Mouse (Mus musculus) forebrain, embryonic 15.5 days (tissue): ENCODE results near the gene Napsa. TPM values are rescaled to one million over a fixed set of nuclear protein-coding genes. Genes with fewer than 3 reads are reported as not detected.

Source experiments
- ATAC-seq: fragments of 200-750 bp; cut with Nextera tagmentation; replicated peaks from 2 replicates; pipeline ENCODE4 v1.8.0; 2017; ENCODE audit warnings: mild to moderate bottlenecking, moderate TSS enrichment, moderate library complexity
- H3K27ac ChIP-seq: fragments of 300-500 bp; sonication (generic); replicated peaks from 2 replicates; pipeline ENCODE4 v1.5.1; 2015; ENCODE audit warnings: mild to moderate bottlenecking, inconsistent platforms
- H3K27me3 ChIP-seq: fragments of 300-500 bp; sonication (generic); 2 replicates; pipeline ENCODE4 v1.6.1; 2015; ENCODE audit warnings: inconsistent platforms
- H3K36me3 ChIP-seq: fragments of 300-500 bp; sonication (generic); 2 replicates; pipeline ENCODE4 v1.6.1; 2015; ENCODE audit warnings: mild to moderate bottlenecking, inconsistent platforms
- H3K4me1 ChIP-seq: fragments of 300-500 bp; sonication (generic); 2 replicates; pipeline ENCODE4 v1.6.1; 2015; ENCODE audit warnings: inconsistent platforms
- H3K4me2 ChIP-seq: fragments of 300-500 bp; sonication (generic); replicated peaks from 2 replicates; pipeline ENCODE4 v1.6.1; 2015; ENCODE audit warnings: mild to moderate bottlenecking, inconsistent platforms
- H3K4me3 ChIP-seq: fragments of 300-500 bp; sonication (generic); 2 replicates; pipeline ENCODE4 v1.5.1; 2015; ENCODE audit warnings: mild to moderate bottlenecking, inconsistent platforms
- H3K9ac ChIP-seq: fragments of 300-500 bp; sonication (generic); replicated peaks from 2 replicates; pipeline ENCODE4 v1.6.1; 2015; ENCODE audit warnings: mild to moderate bottlenecking, inconsistent platforms
- H3K9me3 ChIP-seq: fragments of 300-500 bp; sonication (generic); 2 replicates; pipeline ENCODE4 v1.6.1; 2016; ENCODE audit warnings: inconsistent platforms
- WGBS: fragments of 180-500 bp; shearing (Covaris S2); methylation state at CpG from one replicate; pipeline ENCODE4 v1.1.7; 2015; ENCODE audit warnings: mixed read lengths; 5-methylcytosine and 5-hydroxymethylcytosine counted together
- polyA plus RNA-seq: library from polyadenylated mRNA; unstranded; fragments of >200 nt; fragmentation: Nextera tagmentation; extraction: Ambion mirVana; gene quantifications from 2 replicates; pipeline ENCODE4 v1.2.1, GENCODE M21; 2015

Napsa gene
- polyA plus RNA-seq, 1 experiment from 2014 or later: 1.6 TPM

GRCm38 (mm10) chr7:44532918-44533745 lies 39.0 kb upstream of the Napsa start:
- Histone ChIP-seq H3K9ac (no peak overlapping the region), H3K4me2 (no peak overlapping the region), H3K4me1 (peaks cover under 1% of the 10 kb centered on the region), H3K36me3 (0 out of 2 replicates have a peak, but pooled peaks cover under 1% of the 10 kb centered on the region), H3K4me3 (no peak overlapping the region), H3K27ac (no peak overlapping the region), H3K9me3 (no peaks in the 10 kb centered on the region), H3K27me3 (no peaks in the 10 kb centered on the region)
- WGBS: 88% methylated on average over 29 of the region's 29 CpGs
- ATAC-seq: no peak

DNA sequence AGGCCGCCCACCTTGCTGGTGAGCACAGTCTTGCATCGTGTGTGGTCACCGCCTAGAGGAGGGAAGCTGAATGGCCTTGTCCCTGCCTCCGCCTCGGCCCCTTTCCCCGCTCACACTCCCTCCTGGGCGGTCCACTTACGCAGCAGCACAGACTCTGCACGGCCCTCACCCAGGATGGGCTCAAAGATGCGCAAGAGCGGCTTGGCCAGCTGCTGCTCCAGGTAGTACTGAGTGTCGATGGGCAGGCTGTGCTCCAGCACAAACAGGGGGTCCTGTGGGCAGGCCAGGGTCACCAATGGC lies 38.5 kb upstream of the Napsa start:
- H3K27ac ChIP-seq: no peak overlapping the region
- WGBS: 70% methylated on average over 12 of the region's 12 CpGs
- H3K4me2 ChIP-seq: no peak overlapping the region
- H3K4me3 ChIP-seq: no peak overlapping the region
- no peaks in the 10 kb centered on the region for H3K27me3 ChIP-seq
- ATAC-seq: no peak
- 0 out of 2 replicates have a peak, but pooled peaks cover 5% of the 10 kb centered on the region for H3K36me3 ChIP-seq
- no peak overlapping the region for H3K9ac ChIP-seq
- no peaks in the 10 kb centered on the region for H3K9me3 ChIP-seq
- H3K4me1 ChIP-seq: no peaks in the 10 kb centered on the region

- no peak overlapping the region for H3K4me3 ChIP-seq
- no peak for ATAC-seq
- H3K36me3 ChIP-seq: 0 out of 2 replicates have a peak, but pooled peaks cover 5% of the 10 kb centered on the region
- H3K4me2 ChIP-seq: no peak overlapping the region
- H3K27me3 ChIP-seq: no peaks in the 10 kb centered on the region
- no peaks in the 10 kb centered on the region for H3K9me3 ChIP-seq
- H3K4me1 ChIP-seq: no peaks in the 10 kb centered on the region
- no peak overlapping the region for H3K9ac ChIP-seq
- WGBS: 94% methylated on average over 13 of the region's 13 CpGs
- no peak overlapping the region for H3K27ac ChIP-seq
These were observed 37.9 kb upstream of the Napsa start for GRCm38 (mm10) chr7:44534242-44534641.

- 92% methylated on average over 19 of the region's 19 CpGs for WGBS
- Histone ChIP-seq H3K4me2 (no peak overlapping the region), H3K36me3 (0 out of 2 replicates have a peak, but pooled peaks cover 5% of the 10 kb centered on the region)
These were observed 37.3 kb upstream of the Napsa start for GRCm38 (mm10) chr7:44534656-44535441.

GRCm38 (mm10) chr7:44535657-44536589 lies 36.3 kb upstream of the Napsa start:
- no peaks in the 10 kb centered on the region for H3K27me3 ChIP-seq
- no peak overlapping the region for H3K27ac ChIP-seq
- ATAC-seq: no peak
- H3K9ac ChIP-seq: no peak overlapping the region
- H3K4me1 ChIP-seq: no peaks in the 10 kb centered on the region
- no peak overlapping the region for H3K4me2 ChIP-seq
- H3K36me3 ChIP-seq: peaks cover 6% of the 10 kb centered on the region; the same call in 1 of the 2 replicates
- WGBS: 92% methylated on average over 27 of the region's 27 CpGs
- no peak overlapping the region for H3K4me3 ChIP-seq
- H3K9me3 ChIP-seq: no peaks in the 10 kb centered on the region

More at GRCm38 (mm10) chr7:44534656-44535441, 37.3 kb upstream of the Napsa start:
- Histone ChIP-seq H3K9me3 (no peaks in the 10 kb centered on the region), H3K27ac (no peak overlapping the region), H3K9ac (no peak overlapping the region), H3K4me3 (no peak overlapping the region), H3K27me3 (no peaks in the 10 kb centered on the region), H3K4me1 (no peaks in the 10 kb centered on the region)
- no peak for ATAC-seq

DNA sequence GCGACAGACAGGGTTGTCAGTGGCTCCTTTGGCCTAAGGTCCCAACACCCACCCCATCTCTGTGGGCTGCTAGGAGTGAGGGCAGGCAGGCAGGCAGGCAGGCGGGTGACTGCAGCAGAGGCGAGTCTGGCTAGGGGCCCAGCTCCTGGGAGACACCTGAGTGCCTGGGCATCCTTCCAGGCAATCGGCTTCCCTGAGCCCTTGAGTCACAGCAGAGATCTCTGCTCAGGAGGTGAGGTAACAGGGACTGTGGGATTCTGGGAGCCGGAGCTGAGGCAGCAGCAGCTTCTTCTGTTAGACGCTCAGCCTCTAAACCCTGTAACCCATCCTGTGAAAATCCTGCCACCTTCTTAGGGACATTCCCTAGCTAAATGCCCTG lies 35.6 kb upstream of the Napsa start:
- no peaks in the 10 kb centered on the region for H3K9me3 ChIP-seq
- H3K4me1 ChIP-seq: no peaks in the 10 kb centered on the region
- 71% methylated on average over 6 of the region's 6 CpGs for WGBS
- H3K4me3 ChIP-seq: no peak overlapping the region
- peaks cover 11% of the 10 kb centered on the region; the same call in 1 of the 2 replicates for H3K36me3 ChIP-seq
- H3K9ac ChIP-seq: no peak overlapping the region
- no peak overlapping the region for H3K4me2 ChIP-seq
- H3K27me3 ChIP-seq: no peaks in the 10 kb centered on the region
- no peak overlapping the region for H3K27ac ChIP-seq
- ATAC-seq: no peak

DNA sequence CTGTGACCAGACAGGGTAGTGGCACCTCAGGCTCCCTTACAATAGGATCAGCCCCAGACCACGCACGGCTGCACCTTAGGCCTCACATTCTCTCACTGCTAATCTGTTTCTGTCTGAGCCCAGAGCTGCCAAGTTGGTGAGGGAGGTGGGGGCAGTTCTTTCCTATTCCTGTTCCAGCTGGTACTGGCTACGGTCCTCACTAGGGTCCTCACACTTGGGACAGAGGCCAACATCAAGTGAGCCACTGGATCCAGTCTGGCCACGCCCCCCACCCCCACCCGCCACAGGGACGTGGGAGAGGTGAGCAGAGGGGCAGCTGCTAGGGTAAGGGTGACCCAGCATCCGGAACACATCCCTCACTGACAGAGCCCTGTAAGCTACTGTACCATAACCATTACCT lies 35.2 kb upstream of the Napsa start:
- WGBS: 80% methylated on average over 7 of the region's 7 CpGs
- no peaks in the 10 kb centered on the region for H3K9me3 ChIP-seq
- no peak overlapping the region for H3K4me3 ChIP-seq
- H3K27me3 ChIP-seq: no peaks in the 10 kb centered on the region
- no peak overlapping the region for H3K27ac ChIP-seq
- ATAC-seq: no peak
- peaks cover 14% of the 10 kb centered on the region; the same call in 1 of the 2 replicates for H3K36me3 ChIP-seq
- H3K4me1 ChIP-seq: no peaks in the 10 kb centered on the region
- no peak overlapping the region for H3K4me2 ChIP-seq
- H3K9ac ChIP-seq: no peak overlapping the region

GRCm38 (mm10) chr7:44537496-44537895 lies 34.7 kb upstream of the Napsa start:
- H3K27ac ChIP-seq: no peak overlapping the region
- H3K4me1 ChIP-seq: no peaks in the 10 kb centered on the region
- no peaks in the 10 kb centered on the region for H3K27me3 ChIP-seq
- no peak overlapping the region for H3K9ac ChIP-seq
- H3K36me3 ChIP-seq: peaks cover 15% of the 10 kb centered on the region; the same call in 1 of the 2 replicates
- H3K9me3 ChIP-seq: no peaks in the 10 kb centered on the region
- H3K4me3 ChIP-seq: no peak overlapping the region
- ATAC-seq: no peak
- no peak overlapping the region for H3K4me2 ChIP-seq
- 90% methylated on average over 13 of the region's 13 CpGs for WGBS

GRCm38 (mm10) chr7:44538756-44539624 lies 33.2 kb upstream of the Napsa start:
- 93% methylated on average over 41 of the region's 41 CpGs for WGBS
- Histone ChIP-seq H3K27me3 (no peaks in the 10 kb centered on the region), H3K27ac (no peak overlapping the region), H3K4me2 (no peak overlapping the region), H3K4me3 (no peak overlapping the region), H3K4me1 (no peaks in the 10 kb centered on the region), H3K9ac (no peak overlapping the region), H3K9me3 (no peaks in the 10 kb centered on the region), H3K36me3 (peaks cover 15% of the 10 kb centered on the region; the same call in 1 of the 2 replicates)
- ATAC-seq: no peak

DNA sequence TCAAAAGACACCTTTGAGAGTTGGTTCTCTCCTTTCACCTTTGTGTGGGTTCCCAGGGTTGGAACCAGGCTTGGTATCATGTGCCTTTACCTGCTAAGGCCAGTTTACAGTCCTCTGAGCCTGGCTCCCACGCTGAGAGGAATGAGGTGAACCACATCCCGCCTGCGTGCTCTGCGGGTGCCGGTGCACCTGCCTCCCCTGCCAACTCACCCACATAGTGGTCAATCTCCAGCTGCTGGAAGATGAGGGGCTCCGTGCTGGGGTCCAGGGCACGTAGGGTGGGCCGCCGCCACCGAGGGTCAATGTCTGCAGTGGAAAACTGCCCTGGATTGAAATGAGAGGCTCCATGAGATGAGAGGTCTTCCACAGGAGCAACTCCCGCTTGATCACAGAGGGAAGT lies 29.6 kb upstream of the Napsa start:
- Histone ChIP-seq H3K9me3 (no peaks in the 10 kb centered on the region), H3K36me3 (peaks cover 15% of the 10 kb centered on the region; the same call in 1 of the 2 replicates), H3K4me2 (no peak overlapping the region), H3K4me3 (no peak overlapping the region), H3K27me3 (no peaks in the 10 kb centered on the region), H3K9ac (no peak overlapping the region), H3K4me1 (peaks cover 6% of the 10 kb centered on the region), H3K27ac (no peak overlapping the region)
- ATAC-seq: no peak
- WGBS: 94% methylated on average over 11 of the region's 11 CpGs

- Histone ChIP-seq H3K27me3 (no peaks in the 10 kb centered on the region), H3K4me1 (peaks cover 11% of the 10 kb centered on the region), H3K4me2 (no peak overlapping the region), H3K27ac (no peak overlapping the region), H3K4me3 (no peak overlapping the region), H3K9me3 (no peaks in the 10 kb centered on the region), H3K9ac (no peak overlapping the region), H3K36me3 (peaks cover 15% of the 10 kb centered on the region; the same call in 1 of the 2 replicates)
- WGBS: 77% methylated on average over 12 of the region's 12 CpGs
- ATAC-seq: no peak
These were observed 29.1 kb upstream of the Napsa start for GRCm38 (mm10) chr7:44543071-44543470.
